Mouse (Mus musculus): ENCODE results near the gene A330070K13Rik.

DNA sequence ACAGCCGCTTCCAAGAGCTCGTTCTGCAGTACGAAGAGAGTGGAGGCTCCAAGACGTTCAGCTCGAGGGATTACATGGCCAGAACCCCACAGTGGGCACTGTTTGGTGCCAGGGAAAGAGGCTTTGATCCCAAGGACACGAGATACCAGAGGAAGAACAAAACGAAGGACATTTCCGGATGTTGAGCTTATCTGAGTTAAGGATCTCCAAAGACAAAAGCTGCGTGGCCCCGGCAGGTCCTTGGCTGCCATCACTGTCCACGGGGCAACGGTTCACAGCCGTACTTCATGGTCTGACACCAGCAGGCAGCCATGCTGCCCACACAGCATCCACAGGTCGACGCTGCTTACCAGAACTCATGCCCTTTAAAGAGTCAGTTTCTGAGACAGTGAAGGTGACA is 43.8 kb downstream of the A330070K13Rik start:
- TF ChIP-seq POLR2A (IDR thresholded peaks at IDR 0.05; ENCODE audit: control insufficient read depth, low read depth, low read length) (no peak), CTCF (IDR thresholded peaks at IDR 0.05; ENCODE audit: control insufficient read depth, insufficient read depth, insufficient replicate concordance, low read depth, low read length) (no peak)

Data from testis, adult 2 months (tissue).